Mouse (Mus musculus): ENCODE measurements around the gene Tmod1. TPM values are rescaled to one million over a fixed set of nuclear protein-coding genes. Genes with fewer than 3 reads are reported as not detected.

The Tmod1 gene
- 0.89 and 1.2 TPM in 2 replicates for polyA plus RNA-seq (2012; ENCODE audit: insufficient read depth, insufficient read length, missing spikeins)

DNA sequence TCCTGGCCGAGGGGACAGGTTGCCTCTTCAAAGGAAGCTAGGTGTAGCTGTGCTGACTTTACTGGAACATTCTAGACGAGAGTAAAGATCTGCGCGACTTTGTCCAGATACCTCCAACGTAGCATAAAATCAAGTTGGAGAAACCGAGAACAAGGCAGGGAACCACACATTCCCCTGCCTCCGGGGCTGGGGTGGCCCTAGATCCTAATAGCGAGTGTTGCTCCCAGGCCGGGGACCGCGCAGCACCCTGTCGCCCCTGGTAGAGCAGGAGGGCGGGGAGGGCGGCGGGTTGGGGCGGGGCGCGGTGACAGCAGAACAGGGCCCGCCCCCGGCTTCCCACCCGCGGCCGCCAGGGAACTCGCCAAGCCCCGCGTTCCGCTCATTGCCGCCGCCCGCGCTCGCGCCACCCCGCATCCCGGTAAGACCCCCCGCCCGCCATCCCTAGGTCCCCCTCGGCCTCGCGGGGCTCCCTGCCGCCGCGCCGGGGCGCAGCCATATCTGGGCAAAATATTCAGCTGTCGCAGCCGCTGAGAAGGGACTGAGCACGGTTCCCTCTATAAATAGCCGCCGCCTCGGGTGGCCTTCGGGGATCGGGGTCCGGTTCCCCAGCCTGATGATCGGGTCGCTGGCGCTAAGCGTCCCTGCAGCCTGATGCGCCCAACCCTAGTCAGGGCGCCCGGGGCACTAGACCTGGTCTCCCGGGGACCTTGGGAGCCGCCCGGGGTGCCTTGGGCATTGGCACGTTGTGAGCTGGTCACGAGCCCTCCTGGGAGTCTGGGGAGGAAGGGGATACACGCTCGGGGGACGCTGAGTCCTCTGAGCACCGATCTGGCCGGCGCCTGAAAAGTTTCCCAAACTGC is at the start of gene Tmod1:
Gene Tmod1, plus strand, starts transcription at position 44 of the 860 bp plus-strand sequence.
- peak within 1 kb of the TSS; percentile 82 for H3K4me3 ChIP-seq (ENCODE audit: insufficient read depth, low read length)
- no peak within 1 kb of the TSS for H3K27ac ChIP-seq (ENCODE audit: insufficient read depth, low read depth, low read length)
- no peak for TF ChIP-seq CTCF (IDR thresholded peaks at IDR 0.05; ENCODE audit: low read depth, low read length)
- TF ChIP-seq POLR2A (IDR thresholded peaks at IDR 0.05; ENCODE audit: borderline replicate concordance, low read depth, low read length), result no peak
- H3K4me1 ChIP-seq (ENCODE audit: control insufficient read depth, insufficient read depth, low read length), result peaks cover 28% of the 10 kb centered on the region

DNA sequence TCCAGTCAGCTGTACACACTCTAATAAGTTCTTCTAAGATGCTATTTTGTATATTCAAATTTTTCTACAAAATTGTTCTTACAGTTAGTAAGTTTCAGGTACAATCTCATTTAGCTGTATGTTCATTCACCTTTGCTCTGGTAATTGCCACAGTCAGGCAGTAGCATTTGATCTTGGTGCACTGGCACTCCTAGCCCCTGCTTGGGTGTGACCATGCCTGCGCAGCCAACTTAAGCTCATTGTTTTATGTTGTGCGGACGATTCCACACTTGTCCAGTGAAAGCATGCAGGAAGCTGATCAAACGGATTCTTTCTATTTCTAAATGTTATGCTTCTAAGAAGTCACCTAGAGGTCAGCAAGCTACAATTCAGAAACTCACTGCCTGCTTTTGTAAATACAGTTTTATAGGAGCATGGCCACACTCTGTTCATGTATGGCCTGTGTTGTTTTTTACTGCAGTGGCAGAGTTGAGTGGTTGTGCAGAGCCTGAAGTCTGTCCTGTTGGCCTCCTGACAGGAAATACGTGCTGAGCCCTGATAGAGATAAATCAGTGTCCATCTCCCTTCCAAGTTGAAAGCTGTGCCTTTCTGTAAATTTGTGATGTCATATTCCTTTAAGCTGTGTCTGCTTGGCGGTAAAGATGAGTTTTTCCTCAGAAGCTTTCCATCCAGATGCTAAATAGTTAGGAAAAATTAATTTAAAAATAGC is 48.2 kb upstream of the Tmod1 start:
- no peak for TF ChIP-seq CTCF (IDR thresholded peaks at IDR 0.05; ENCODE audit: low read depth, low read length)
- no peaks in the 10 kb centered on the region for H3K4me1 ChIP-seq (ENCODE audit: control insufficient read depth, insufficient read depth, low read length)
- no peak overlapping the region for H3K27ac ChIP-seq (ENCODE audit: insufficient read depth, low read depth, low read length)
- H3K4me3 ChIP-seq (ENCODE audit: insufficient read depth, low read length), result no peak overlapping the region

DNA sequence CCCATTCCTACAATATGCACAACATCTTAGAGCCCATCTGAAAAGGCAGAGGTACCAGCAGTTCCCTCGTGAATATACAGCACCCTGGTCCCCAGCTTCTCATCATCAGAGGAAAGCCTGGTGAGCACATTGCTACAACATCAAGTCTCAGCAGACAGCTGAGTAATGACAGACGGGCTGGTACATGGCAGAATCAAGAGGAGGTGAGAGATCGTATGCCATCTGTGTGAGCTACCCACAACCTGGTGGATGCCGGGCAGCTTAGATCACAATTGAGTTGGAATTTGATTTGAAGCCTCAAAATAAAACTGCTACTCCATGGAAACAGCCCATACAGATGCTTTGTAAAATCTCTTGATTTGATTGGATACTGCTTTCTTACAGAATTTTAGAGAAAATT is 40.2 kb upstream of the Tmod1 start:
- Histone ChIP-seq H3K27ac (ENCODE audit: insufficient read depth, low read depth, low read length) (no peak overlapping the region), H3K4me3 (ENCODE audit: insufficient read depth, low read length) (no peak overlapping the region), H3K4me1 (ENCODE audit: control insufficient read depth, insufficient read depth, low read length) (0 out of 2 replicates have a peak, but pooled peaks cover under 1% of the 10 kb centered on the region)
- no peak for TF ChIP-seq POLR2A (IDR thresholded peaks at IDR 0.05; ENCODE audit: borderline replicate concordance, low read depth, low read length)
- TF ChIP-seq CTCF (IDR thresholded peaks at IDR 0.05; ENCODE audit: low read depth, low read length), result no peak

DNA sequence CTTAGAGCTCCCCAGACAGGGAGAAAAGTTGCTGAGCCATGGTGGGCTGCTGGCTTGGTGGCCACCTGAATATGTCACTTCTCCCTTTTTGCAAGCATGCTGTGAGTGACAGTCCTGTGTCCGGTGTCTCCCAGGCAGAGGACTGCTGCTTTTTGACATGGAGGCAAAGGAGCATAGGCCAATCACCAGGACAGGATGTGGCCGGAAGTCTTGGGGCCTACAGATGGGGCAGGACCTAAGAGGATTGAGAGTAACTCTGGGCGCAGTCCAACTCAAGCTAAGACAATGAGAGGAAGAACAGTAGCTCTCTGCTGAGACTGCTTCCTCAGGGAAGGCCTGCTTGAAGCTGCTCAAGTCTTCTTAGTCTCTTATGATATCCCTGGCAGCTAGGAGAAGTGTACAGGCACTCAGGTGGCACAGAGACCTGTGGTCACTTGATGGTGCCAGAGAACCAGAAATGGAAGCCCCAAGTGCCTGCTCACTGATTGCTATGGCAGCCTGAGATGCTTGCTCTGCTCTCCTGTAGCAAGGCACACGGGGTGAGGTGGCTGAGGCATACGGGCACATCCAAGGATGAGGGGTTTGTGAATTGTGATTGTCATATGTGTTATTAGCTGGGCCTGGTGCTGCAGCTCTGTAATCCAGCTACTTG is 30.5 kb upstream of the Tmod1 start:
- TF ChIP-seq CTCF (IDR thresholded peaks at IDR 0.05; ENCODE audit: low read depth, low read length) (no peak), POLR2A (IDR thresholded peaks at IDR 0.05; ENCODE audit: borderline replicate concordance, low read depth, low read length) (no peak)
- Histone ChIP-seq H3K27ac (ENCODE audit: insufficient read depth, low read depth, low read length) (no peak overlapping the region), H3K4me3 (ENCODE audit: insufficient read depth, low read length) (no peak overlapping the region), H3K4me1 (ENCODE audit: control insufficient read depth, insufficient read depth, low read length) (0 out of 2 replicates have a peak, but pooled peaks cover 3% of the 10 kb centered on the region)

DNA sequence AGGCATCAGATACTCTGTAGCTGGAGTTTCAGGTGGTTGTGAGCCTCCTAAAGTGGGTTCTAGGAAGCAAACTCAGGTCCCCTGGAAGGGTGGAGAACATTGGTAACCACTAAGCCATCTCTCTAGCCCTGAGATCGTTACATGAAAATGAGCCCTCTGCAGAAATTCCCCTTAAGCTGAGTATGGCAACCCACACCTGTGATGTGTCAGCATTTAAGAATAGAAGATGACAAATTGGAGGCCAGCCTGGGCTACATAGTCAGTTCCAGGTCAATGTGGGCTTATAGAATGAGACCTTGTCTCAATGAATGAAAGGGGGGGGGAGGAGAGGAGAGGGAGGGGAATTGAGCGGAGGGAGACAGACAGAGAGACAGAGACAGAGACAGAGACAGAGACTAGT is 27.0 kb upstream of the Tmod1 start:
- Histone ChIP-seq H3K4me1 (ENCODE audit: control insufficient read depth, insufficient read depth, low read length) (no peaks in the 10 kb centered on the region), H3K4me3 (ENCODE audit: insufficient read depth, low read length) (no peak overlapping the region), H3K27ac (ENCODE audit: insufficient read depth, low read depth, low read length) (no peak overlapping the region)
- TF ChIP-seq POLR2A (IDR thresholded peaks at IDR 0.05; ENCODE audit: borderline replicate concordance, low read depth, low read length), result no peak
- TF ChIP-seq CTCF (IDR thresholded peaks at IDR 0.05; ENCODE audit: low read depth, low read length), result no peak

DNA sequence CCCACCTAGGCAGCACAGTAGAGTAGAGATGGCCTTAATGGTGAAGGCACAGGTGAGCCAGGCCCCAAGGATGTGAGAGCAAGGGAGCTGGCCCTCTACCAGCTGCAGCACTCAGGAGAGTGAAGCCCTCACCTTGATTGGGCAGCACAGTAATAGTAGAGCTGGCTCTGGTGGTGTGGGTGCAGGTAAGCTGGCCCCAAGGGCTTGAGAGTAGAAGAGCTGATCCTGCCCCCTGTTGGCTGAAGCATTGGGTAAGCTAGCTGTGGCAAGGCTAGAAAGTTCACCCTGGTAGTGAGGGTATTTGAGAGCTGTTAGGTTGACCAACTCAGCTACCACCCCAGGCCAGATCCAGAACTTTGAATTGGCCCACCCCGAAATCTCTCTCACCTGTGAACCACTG is 23.1 kb upstream of the Tmod1 start:
- TF ChIP-seq CTCF (IDR thresholded peaks at IDR 0.05; ENCODE audit: low read depth, low read length), result no peak
- no peak for TF ChIP-seq POLR2A (IDR thresholded peaks at IDR 0.05; ENCODE audit: borderline replicate concordance, low read depth, low read length)
- Histone ChIP-seq H3K27ac (ENCODE audit: insufficient read depth, low read depth, low read length) (no peak overlapping the region), H3K4me1 (ENCODE audit: control insufficient read depth, insufficient read depth, low read length) (no peaks in the 10 kb centered on the region), H3K4me3 (ENCODE audit: insufficient read depth, low read length) (no peak overlapping the region)

DNA sequence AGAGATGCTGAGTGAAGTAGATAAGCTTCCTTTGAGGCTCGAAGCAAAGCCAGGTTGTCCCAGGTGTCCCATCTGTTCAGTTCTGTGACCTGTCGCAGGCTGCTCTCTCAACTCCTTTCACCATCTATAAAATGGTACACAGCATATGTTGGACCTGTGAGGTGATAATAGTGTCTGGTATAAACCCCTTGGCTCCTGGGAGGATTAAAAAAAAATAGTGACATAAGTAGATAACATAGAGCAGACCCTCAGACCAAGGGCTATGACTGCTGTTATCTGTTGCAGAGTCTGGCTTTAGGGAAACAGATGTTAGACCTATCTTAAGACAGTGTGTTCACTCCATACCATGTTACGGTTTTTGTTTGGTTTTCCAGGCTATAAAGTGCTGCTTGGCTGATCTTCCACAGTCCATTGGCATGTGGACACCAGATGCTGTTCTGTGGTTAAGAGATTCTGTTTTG is 15.7 kb upstream of the Tmod1 start:
- no peak overlapping the region for H3K4me3 ChIP-seq (ENCODE audit: insufficient read depth, low read length)
- no peaks in the 10 kb centered on the region for H3K4me1 ChIP-seq (ENCODE audit: control insufficient read depth, insufficient read depth, low read length)
- TF ChIP-seq POLR2A (IDR thresholded peaks at IDR 0.05; ENCODE audit: borderline replicate concordance, low read depth, low read length), result no peak
- no peak for TF ChIP-seq CTCF (IDR thresholded peaks at IDR 0.05; ENCODE audit: low read depth, low read length)
- no peak overlapping the region for H3K27ac ChIP-seq (ENCODE audit: insufficient read depth, low read depth, low read length)

DNA sequence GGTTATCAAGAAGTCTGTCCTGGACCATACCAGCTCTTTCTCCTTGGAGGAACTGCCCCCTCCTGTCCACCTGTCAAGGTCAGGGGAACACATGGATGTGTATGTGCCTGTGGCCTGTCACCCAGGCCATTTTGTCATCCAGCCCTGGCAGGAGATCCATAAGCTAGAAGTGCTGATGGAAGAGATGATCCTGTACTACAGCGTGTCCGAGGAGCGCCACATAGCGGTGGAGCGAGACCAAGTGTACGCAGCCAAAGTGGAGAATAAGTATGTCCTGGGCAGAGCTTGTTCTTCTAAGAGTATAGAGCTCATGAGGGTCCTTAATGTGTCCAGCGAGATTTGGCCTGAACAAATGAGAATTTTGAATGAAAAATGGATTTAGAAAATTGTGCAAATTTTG is 12.8 kb upstream of the Tmod1 start:
- TF ChIP-seq POLR2A (IDR thresholded peaks at IDR 0.05; ENCODE audit: borderline replicate concordance, low read depth, low read length) (no peak), CTCF (IDR thresholded peaks at IDR 0.05; ENCODE audit: low read depth, low read length) (no peak)

DNA sequence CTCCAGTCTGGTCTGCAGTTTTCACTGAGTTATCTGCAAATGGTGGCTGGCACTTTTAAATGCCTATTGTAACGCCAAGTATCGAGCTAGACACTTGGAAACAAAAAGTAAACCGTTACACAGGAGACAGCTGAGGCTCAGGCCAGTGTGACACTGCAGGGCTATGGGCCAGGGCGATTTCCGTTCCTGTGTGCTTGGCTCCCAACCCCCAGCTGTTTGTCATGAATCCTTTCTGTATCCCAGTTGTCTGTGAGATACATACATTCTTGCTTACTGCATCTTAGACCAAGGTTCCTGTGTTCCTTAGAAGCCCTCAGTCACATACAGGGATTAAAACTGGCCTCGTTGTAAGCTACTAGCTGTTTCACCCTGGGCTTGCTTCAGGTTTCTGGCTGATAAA is 10.5 kb upstream of the Tmod1 start:
- Histone ChIP-seq H3K4me1 (ENCODE audit: control insufficient read depth, insufficient read depth, low read length) (no peaks in the 10 kb centered on the region; the same call in 1 of the 2 replicates), H3K27ac (ENCODE audit: insufficient read depth, low read depth, low read length) (no peak overlapping the region), H3K4me3 (ENCODE audit: insufficient read depth, low read length) (no peak overlapping the region)
- no peak for TF ChIP-seq CTCF (IDR thresholded peaks at IDR 0.05; ENCODE audit: low read depth, low read length)

More for the DNA sequence above, 12.8 kb upstream of the Tmod1 start:
- H3K4me1 ChIP-seq (ENCODE audit: control insufficient read depth, insufficient read depth, low read length), result no peaks in the 10 kb centered on the region; the same call in 1 of the 2 replicates
- H3K4me3 ChIP-seq (ENCODE audit: insufficient read depth, low read length), result no peak overlapping the region
- H3K27ac ChIP-seq (ENCODE audit: insufficient read depth, low read depth, low read length), result no peak overlapping the region

All from bone marrow macrophage, adult 2 months (primary cell).